Mouse (Mus musculus): ENCODE measurements around the gene Recql5. TPM values are rescaled to one million over a fixed set of nuclear protein-coding genes. Genes with fewer than 3 reads are reported as not detected.

Recql5 gene
- total RNA-seq, 2 experiments from 2014 or later, result 27.1 to 29.4 TPM

GRCm38 (mm10) chr11:115894755-115895520 is 38.3 kb downstream of the Recql5 start:
- H3K4me3 ChIP-seq, result no peak overlapping the region
- intact Hi-C loops (cut with DNase I), result no loop called here
- peak; percentile 17 for TF ChIP-seq CTCF (IDR thresholded peaks at IDR 0.05)
- no peak overlapping the region for H3K27ac ChIP-seq
- no peak for DNase-seq (ENCODE audit: extremely low spot score in 1 of 2, low spot score in 2 of 2)

- intact Hi-C loops (cut with DNase I), result no loop called here
- Histone ChIP-seq H3K4me3 (no peak overlapping the region), H3K27ac (no peak overlapping the region)
- DNase-seq (ENCODE audit: extremely low spot score in 1 of 2, low spot score in 2 of 2), result no peak
- no peak for TF ChIP-seq CTCF (IDR thresholded peaks at IDR 0.05)
These were observed 40.2 kb downstream of the Recql5 start for GRCm38 (mm10) chr11:115893071-115893470.

- no peak for DNase-seq (ENCODE audit: extremely low spot score in 1 of 2, low spot score in 2 of 2)
- intact Hi-C loops (cut with DNase I), result no loop called here
- Histone ChIP-seq H3K27ac (no peak overlapping the region), H3K4me3 (no peak overlapping the region)
- TF ChIP-seq CTCF (IDR thresholded peaks at IDR 0.05), result no peak
These were observed 41.1 kb downstream of the Recql5 start for GRCm38 (mm10) chr11:115892213-115892612.

GRCm38 (mm10) chr11:115889159-115889558 is 44.1 kb downstream of the Recql5 start:
- no peak for TF ChIP-seq CTCF (IDR thresholded peaks at IDR 0.05)
- DNase-seq (ENCODE audit: extremely low spot score in 1 of 2, low spot score in 2 of 2), result no peak
- Histone ChIP-seq H3K27ac (no peak overlapping the region), H3K4me3 (no peak overlapping the region)
- intact Hi-C loops (cut with DNase I), result no loop called here

- H3K27ac ChIP-seq, result no peak overlapping the region
- no peak for TF ChIP-seq CTCF (IDR thresholded peaks at IDR 0.05)
- intact Hi-C loops (cut with DNase I), result no loop called here
- no peak for DNase-seq (ENCODE audit: extremely low spot score in 1 of 2, low spot score in 2 of 2)
- H3K4me3 ChIP-seq, result no peak overlapping the region
These were observed 45.3 kb downstream of the Recql5 start for GRCm38 (mm10) chr11:115888020-115888419.

GRCm38 (mm10) chr11:115886446-115886845 is 46.8 kb downstream of the Recql5 start:
- DNase-seq (ENCODE audit: extremely low spot score in 1 of 2, low spot score in 2 of 2), result no peak
- TF ChIP-seq CTCF (IDR thresholded peaks at IDR 0.05), result no peak
- intact Hi-C loops (cut with DNase I), result no loop called here
- H3K27ac ChIP-seq, result no peak overlapping the region
- no peak overlapping the region for H3K4me3 ChIP-seq

- intact Hi-C loops (cut with DNase I), result no loop called here
- Histone ChIP-seq H3K4me3 (no peak overlapping the region), H3K27ac (no peak overlapping the region)
- TF ChIP-seq CTCF (IDR thresholded peaks at IDR 0.05), result no peak
- no peak for DNase-seq (ENCODE audit: extremely low spot score in 1 of 2, low spot score in 2 of 2)
These were observed 48.0 kb downstream of the Recql5 start for GRCm38 (mm10) chr11:115885281-115885680.

GRCm38 (mm10) chr11:115884361-115884760 is 48.9 kb downstream of the Recql5 start:
- no peak overlapping the region for H3K4me3 ChIP-seq
- TF ChIP-seq CTCF (IDR thresholded peaks at IDR 0.05), result no peak
- no peak overlapping the region for H3K27ac ChIP-seq
- intact Hi-C loops (cut with DNase I), result no loop called here
- no peak for DNase-seq (ENCODE audit: extremely low spot score in 1 of 2, low spot score in 2 of 2)

GRCm38 (mm10) chr11:115883251-115883650 is 50.0 kb downstream of the Recql5 start:
- no peak for TF ChIP-seq CTCF (IDR thresholded peaks at IDR 0.05)
- Histone ChIP-seq H3K27ac (no peak overlapping the region), H3K4me3 (no peak overlapping the region)
- intact Hi-C loops (cut with DNase I), result no loop called here
- DNase-seq (ENCODE audit: extremely low spot score in 1 of 2, low spot score in 2 of 2), result no peak

- Histone ChIP-seq H3K4me3 (no peak overlapping the region), H3K27ac (no peak overlapping the region)
- TF ChIP-seq CTCF (IDR thresholded peaks at IDR 0.05), result peak; percentile 68
- intact Hi-C loops (cut with DNase I), result loop anchor here (2.0 kb wide), 1 partner anchor 158 kb away; no protein-coding TSS in a partner anchor
- no peak for DNase-seq (ENCODE audit: extremely low spot score in 1 of 2, low spot score in 2 of 2)
These were observed 52.3 kb downstream of the Recql5 start for GRCm38 (mm10) chr11:115881002-115881401.

GRCm38 (mm10) chr11:115878071-115878470 is 55.2 kb downstream of the Recql5 start:
- no peak for TF ChIP-seq CTCF (IDR thresholded peaks at IDR 0.05)
- DNase-seq (ENCODE audit: extremely low spot score in 1 of 2, low spot score in 2 of 2), result no peak
- H3K4me3 ChIP-seq, result no peak overlapping the region
- intact Hi-C loops (cut with DNase I), result no loop called here
- H3K27ac ChIP-seq, result no peak overlapping the region

- no peak overlapping the region for H3K4me3 ChIP-seq
- DNase-seq (ENCODE audit: extremely low spot score in 1 of 2, low spot score in 2 of 2), result no peak
- TF ChIP-seq CTCF (IDR thresholded peaks at IDR 0.05), result no peak
- intact Hi-C loops (cut with DNase I), result no loop called here
- no peak overlapping the region for H3K27ac ChIP-seq
These were observed 56.0 kb downstream of the Recql5 start for GRCm38 (mm10) chr11:115877174-115877755.

- intact Hi-C loops (cut with DNase I), result no loop called here
- TF ChIP-seq CTCF (IDR thresholded peaks at IDR 0.05), result no peak
- Histone ChIP-seq H3K4me3 (no peak overlapping the region), H3K27ac (no peak overlapping the region)
- no peak for DNase-seq (ENCODE audit: extremely low spot score in 1 of 2, low spot score in 2 of 2)
These were observed 56.8 kb downstream of the Recql5 start for GRCm38 (mm10) chr11:115876438-115876837.
